Mouse (Mus musculus) liver, adult 2 months (tissue): ENCODE results near the gene Cop1. TPM values are rescaled to one million over a fixed set of nuclear protein-coding genes. Genes with fewer than 3 reads are reported as not detected.
"Not testable (repeated sequence)": the region's sequence is repeated elsewhere in the genome, so short reads cannot be mapped to it uniquely, and the experiment has no call there.

ENCODE experiments used
- DNase-seq: peaks from one replicate; pipeline ENCODE4 v3.0.0-alpha.2; 2011; ENCODE audit warnings: low read depth, low spot score; ENCODE audit errors: extremely low read depth
- H3K27ac ChIP-seq: fragments of 200-500 bp; replicated peaks from 2 replicates; pipeline ENCODE4 v1.5.1; 2012; ENCODE audit warnings: low read depth, mild to moderate bottlenecking, control low read depth, inconsistent platforms, low read length; ENCODE audit not compliant: insufficient read depth
- H3K27me3 ChIP-seq: fragments of 200-500 bp; 2 replicates; pipeline ENCODE4 v1.6.1; 2012; ENCODE audit warnings: mild to moderate bottlenecking, moderate library complexity, low read length, inconsistent platforms; ENCODE audit not compliant: control insufficient read depth, insufficient read depth
- H3K36me3 ChIP-seq: fragments of 200-500 bp; 2 replicates; pipeline ENCODE4 v1.6.1; 2012; ENCODE audit warnings: low read length, inconsistent platforms; ENCODE audit not compliant: control insufficient read depth, insufficient read depth
- H3K4me1 ChIP-seq: fragments of 200-500 bp; 2 replicates; pipeline ENCODE4 v1.6.1; 2011; ENCODE audit warnings: low read length; ENCODE audit not compliant: control insufficient read depth, insufficient read depth
- H3K4me3 ChIP-seq: fragments of 200-500 bp; 2 replicates; pipeline ENCODE4 v1.5.1; 2011; ENCODE audit warnings: low read depth, mild to moderate bottlenecking, control low read depth, low read length, moderate library complexity; ENCODE audit not compliant: insufficient read depth
- H3K79me2 ChIP-seq: fragments of 200-500 bp; 2 replicates; pipeline ENCODE4 v1.6.1; 2012; ENCODE audit warnings: inconsistent platforms, mild to moderate bottlenecking, low read length, moderate library complexity; ENCODE audit not compliant: control insufficient read depth, insufficient read depth
- H3K9ac ChIP-seq: fragments of 200-500 bp; 2 replicates; pipeline ENCODE4 v1.6.1; 2012; ENCODE audit warnings: low read depth, mild to moderate bottlenecking, control low read depth, inconsistent platforms, low read length
- CTCF ChIP-seq: fragments of 200-500 bp; IDR thresholded peaks from 2 replicates; pipeline ENCODE4 v1.5.1; 2011; ENCODE audit warnings: low read depth, low read length, control low read depth
- POLR2A ChIP-seq: fragments of 200-500 bp; IDR thresholded peaks from 2 replicates; pipeline ENCODE4 v1.6.1; 2011; ENCODE audit warnings: low read length, control low read depth; ENCODE audit not compliant: insufficient read depth; ENCODE audit errors: extremely low read depth
- WGBS: fragments of 180-500 bp; shearing (Covaris S2); methylation state at CpG from one replicate; pipeline ENCODE4 v1.1.7; 2018; 5-methylcytosine and 5-hydroxymethylcytosine counted together
- polyA plus RNA-seq: library from polyadenylated mRNA; depleted of rRNA; stranded (reverse); fragments of >200 nt; gene quantifications from 2 replicates; pipeline ENCODE4 v1.2.3, GENCODE M21; 2012
- total RNA-seq: library from RNA; depleted of rRNA; stranded (reverse); fragments of >200 nt; gene quantifications from 2 replicates; pipeline ENCODE4 v1.2.3, GENCODE M21; 2014

Cop1 gene
- total and polyA plus RNA-seq, 2 experiments: 30.4 to 94.6 TPM

DNA sequence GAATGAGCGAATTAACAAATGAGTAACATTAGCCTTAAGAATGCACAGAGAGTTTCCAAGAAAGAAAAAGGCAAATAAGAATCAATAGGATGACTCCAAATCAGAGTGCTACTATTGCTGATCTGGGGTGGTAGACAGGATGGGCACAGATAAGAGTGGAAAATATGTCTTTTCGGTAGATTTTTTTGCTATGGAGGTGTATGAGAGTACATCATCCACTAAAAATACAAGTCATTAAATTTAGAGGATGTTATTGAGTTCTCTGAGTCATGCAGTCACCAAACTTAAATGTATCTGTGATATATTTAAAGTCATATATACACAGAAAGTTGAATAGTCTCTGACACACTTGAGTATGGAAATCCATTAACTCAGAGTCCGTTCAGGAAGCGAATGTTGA, 14.7 kb upstream of the Cop1 start:
- WGBS: 88% methylated on average over 4 of the region's 4 CpGs
- H3K9ac ChIP-seq: no peak overlapping the region
- H3K36me3 ChIP-seq: no peaks in the 10 kb centered on the region
- no peak overlapping the region for H3K4me3 ChIP-seq
- no peak overlapping the region for H3K27ac ChIP-seq
- H3K27me3 ChIP-seq: no peaks in the 10 kb centered on the region
- no peak for TF ChIP-seq POLR2A
- TF ChIP-seq CTCF: no peak
- DNase-seq: no peak
- no peaks in the 10 kb centered on the region for H3K4me1 ChIP-seq
- H3K79me2 ChIP-seq: no peaks in the 10 kb centered on the region

- WGBS: 75% methylated on average over 2 of the region's 2 CpGs
- DNase-seq: no peak
Observed at GRCm38 (mm10) chr1:159222046-159222445, 10.1 kb upstream of the Cop1 start.

DNA sequence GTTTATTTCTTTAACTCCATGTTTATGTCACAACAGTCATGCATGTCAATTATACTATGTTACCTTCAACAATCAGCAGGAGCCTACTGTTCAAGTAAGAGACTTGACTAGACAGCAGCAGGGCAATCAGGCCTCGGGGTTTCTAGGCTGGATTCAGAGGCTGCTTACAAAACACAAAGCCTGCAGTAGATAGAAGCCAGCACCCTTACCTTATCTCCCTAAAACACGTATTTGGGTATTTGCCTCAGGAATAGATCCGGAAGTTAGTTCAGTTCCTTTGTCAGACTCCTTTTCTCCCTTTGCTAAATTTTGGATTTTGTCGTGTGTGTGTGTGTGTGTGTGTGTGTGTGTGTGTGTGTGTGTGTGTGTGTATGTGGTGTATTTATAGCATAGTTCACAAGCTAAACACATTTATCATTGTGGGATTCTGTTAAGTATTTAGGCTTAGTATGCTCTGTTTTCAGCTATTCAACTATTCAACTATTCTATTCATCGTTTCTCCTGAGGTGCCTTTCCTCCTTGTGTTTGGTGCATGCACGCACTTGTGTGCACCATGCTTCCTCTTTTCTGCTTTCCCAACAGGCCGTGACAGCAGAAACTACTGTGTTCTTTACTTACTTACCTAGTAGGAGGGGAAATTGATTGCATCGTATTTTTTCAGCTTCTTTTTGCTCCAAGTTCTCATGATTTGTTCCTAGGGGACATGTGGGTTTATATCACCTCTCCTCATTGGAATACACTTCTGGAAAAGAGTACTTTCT, 6.9 kb upstream of the Cop1 start:
- Histone ChIP-seq H3K9ac (no peak overlapping the region), H3K36me3 (no peaks in the 10 kb centered on the region), H3K79me2 (no peaks in the 10 kb centered on the region), H3K27me3 (no peaks in the 10 kb centered on the region), H3K4me1 (no peaks in the 10 kb centered on the region), H3K27ac (no peak overlapping the region), H3K4me3 (no peak overlapping the region)
- 65% methylated on average over 8 of the region's 8 CpGs for WGBS
- TF ChIP-seq POLR2A (no peak), CTCF (no peak)
- DNase-seq: no peak

More at GRCm38 (mm10) chr1:159222046-159222445, 10.1 kb upstream of the Cop1 start:
- Histone ChIP-seq H3K36me3 (no peaks in the 10 kb centered on the region), H3K9ac (no peak overlapping the region), H3K27ac (no peak overlapping the region), H3K4me1 (no peaks in the 10 kb centered on the region), H3K27me3 (no peaks in the 10 kb centered on the region), H3K4me3 (no peak overlapping the region), H3K79me2 (no peaks in the 10 kb centered on the region)
- TF ChIP-seq CTCF (no peak), POLR2A (no peak)

DNA sequence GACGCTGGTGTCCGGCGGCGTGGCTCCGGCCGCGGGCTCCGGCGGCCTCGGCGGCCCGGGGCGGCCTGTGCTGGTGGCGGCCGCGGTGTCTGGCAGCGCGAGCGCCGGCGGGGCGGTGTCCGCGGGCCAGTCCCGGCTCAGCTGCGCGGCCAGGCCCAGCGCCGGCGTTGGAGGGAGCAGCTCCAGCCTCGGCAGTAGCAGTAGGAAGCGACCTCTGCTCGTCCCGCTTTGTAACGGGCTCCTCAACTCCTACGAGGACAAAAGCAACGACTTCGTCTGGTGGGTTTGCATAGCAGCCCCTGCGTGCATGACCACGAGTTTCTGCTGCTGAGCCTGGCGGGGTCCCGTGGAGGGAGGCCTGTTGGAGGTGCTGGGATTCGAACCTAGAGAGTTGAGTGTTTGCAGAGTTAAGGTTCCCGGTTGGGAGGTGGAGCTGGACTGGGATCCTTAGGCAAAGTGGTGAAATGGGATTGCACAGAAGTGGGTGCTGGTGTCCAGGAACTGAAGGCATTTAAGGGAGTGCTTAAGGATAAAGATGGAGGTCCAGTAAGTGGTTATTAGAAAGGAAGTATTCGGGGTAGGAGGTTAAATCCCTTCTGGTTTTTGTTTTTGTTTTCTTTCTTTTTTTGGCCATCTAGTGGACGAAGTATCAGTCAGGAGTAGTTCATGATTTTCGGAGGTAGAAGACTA, 597 bp downstream of the Cop1 start:
- Histone ChIP-seq H3K4me3 (peak overlapping the region; percentile 86), H3K4me1 (peaks cover 14% of the 10 kb centered on the region; the same call in 1 of the 2 replicates), H3K9ac (peak overlapping the region; percentile 95), H3K27ac (peak overlapping the region; percentile 83)
- DNase-seq: peak; percentile 34
- H3K79me2 ChIP-seq, H3K36me3 ChIP-seq, H3K27me3 ChIP-seq: not testable (repeated sequence)
- WGBS: 4% methylated on average over 33 of the region's 47 CpGs

DNA sequence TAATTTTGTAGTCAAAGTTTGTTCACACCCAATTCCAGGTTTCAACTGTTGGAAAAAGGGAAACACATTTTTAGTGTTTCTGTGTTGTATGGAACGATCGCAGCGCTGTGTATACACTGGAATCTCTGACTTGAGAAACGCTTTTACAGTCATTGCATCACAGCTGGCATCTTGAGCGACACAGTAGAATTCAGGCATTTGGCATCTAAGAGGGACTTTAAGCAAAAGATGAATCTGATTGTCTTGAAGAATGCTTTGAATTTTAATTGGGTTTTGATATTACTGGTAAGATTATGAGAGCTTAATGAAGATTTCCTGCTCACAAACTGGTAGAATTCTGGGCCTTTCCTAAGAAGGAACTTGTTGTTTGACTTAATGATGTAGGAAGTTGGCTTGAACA, 1.3 kb downstream of the Cop1 start:
- H3K79me2 ChIP-seq: peaks cover 10% of the 10 kb centered on the region; the same call in 1 of the 2 replicates
- WGBS: 14% methylated on average over 5 of the region's 5 CpGs
- no peak overlapping the region for H3K27ac ChIP-seq
- H3K4me3 ChIP-seq: peak overlapping the region; percentile 86; the same call in 1 of the 2 replicates
- TF ChIP-seq POLR2A (no peak), CTCF (no peak)
- H3K36me3 ChIP-seq: no peaks in the 10 kb centered on the region
- no peaks in the 10 kb centered on the region for H3K27me3 ChIP-seq
- DNase-seq: peak; percentile 44
- peaks cover 14% of the 10 kb centered on the region; the same call in 1 of the 2 replicates for H3K4me1 ChIP-seq
- H3K9ac ChIP-seq: no peak overlapping the region

- no peak for TF ChIP-seq CTCF
- no peak for TF ChIP-seq POLR2A
- Histone ChIP-seq H3K27me3 (no peaks in the 10 kb centered on the region), H3K36me3 (no peaks in the 10 kb centered on the region), H3K27ac (no peak overlapping the region), H3K4me1 (peaks cover 14% of the 10 kb centered on the region; the same call in 1 of the 2 replicates), H3K79me2 (peaks cover 12% of the 10 kb centered on the region; the same call in 1 of the 2 replicates), H3K9ac (no peak overlapping the region), H3K4me3 (no peak overlapping the region)
- WGBS: 37% methylated on average over 2 of the region's 2 CpGs
- DNase-seq: no peak
Observed at GRCm38 (mm10) chr1:159234496-159234895, 2.4 kb downstream of the Cop1 start.
